Mouse (Mus musculus) ovary, postnatal 14 days (tissue): ENCODE data around the gene Cog1.
A peak's percentile ranks its signal among the peaks of the same experiment; 100 is the strongest.
"Not testable (repeated sequence)": the region's sequence is repeated elsewhere in the genome, so short reads cannot be mapped to it uniquely, and the experiment has no call there.

Experiments used
- DNase-seq: peaks from one replicate; pipeline ENCODE4 v3.0.0; 2022; ENCODE audit warnings: low spot score

The Cog1 gene

GRCm38 (mm10) chr11:113631862-113632261 is 17.1 kb upstream of the Cog1 start:
- DNase-seq: no peak

- no peak for DNase-seq
Measured at GRCm38 (mm10) chr11:113632303-113632702, 16.7 kb upstream of the Cog1 start.

GRCm38 (mm10) chr11:113633398-113633797 is 15.6 kb upstream of the Cog1 start:
- no peak for DNase-seq

- DNase-seq: no peak
Measured at GRCm38 (mm10) chr11:113634699-113635121, 14.3 kb upstream of the Cog1 start.

- DNase-seq: no peak
Measured at GRCm38 (mm10) chr11:113638680-113639079, 10.3 kb upstream of the Cog1 start.

GRCm38 (mm10) chr11:113645181-113645580 is 3.8 kb upstream of the Cog1 start:
- no peak for DNase-seq

GRCm38 (mm10) chr11:113648152-113648551 is 817 bp upstream of the Cog1 start:
- DNase-seq: peak; percentile 78

- DNase-seq: peak; percentile 56
Measured at GRCm38 (mm10) chr11:113649353-113650210, 613 bp downstream of the Cog1 start, which contains the start of gene Slc39a11. Gene Slc39a11 (minus strand): TSS chr11:113650079.

GRCm38 (mm10) chr11:113651206-113651906 is 2.4 kb downstream of the Cog1 start:
- DNase-seq: no peak

GRCm38 (mm10) chr11:113651907-113652273 is 2.9 kb downstream of the Cog1 start:
- no peak for DNase-seq

- DNase-seq: no peak
Measured at GRCm38 (mm10) chr11:113652516-113652915, 3.5 kb downstream of the Cog1 start.

GRCm38 (mm10) chr11:113654105-113654504 is 5.1 kb downstream of the Cog1 start:
- DNase-seq: no peak

- DNase-seq: no peak
Measured at GRCm38 (mm10) chr11:113654561-113655270, 5.7 kb downstream of the Cog1 start.

- no peak for DNase-seq
Measured at GRCm38 (mm10) chr11:113656511-113656932, 7.6 kb downstream of the Cog1 start.

- no peak for DNase-seq
Measured at GRCm38 (mm10) chr11:113657221-113657620, 8.3 kb downstream of the Cog1 start.

- no peak for DNase-seq
Measured at GRCm38 (mm10) chr11:113658319-113658718, 9.3 kb downstream of the Cog1 start.

GRCm38 (mm10) chr11:113658763-113659162 is 9.8 kb downstream of the Cog1 start:
- DNase-seq: no peak

GRCm38 (mm10) chr11:113660213-113660612 is 11.2 kb downstream of the Cog1 start:
- not testable (repeated sequence) for DNase-seq

- DNase-seq: no peak
Measured at GRCm38 (mm10) chr11:113660940-113661339, 12.0 kb downstream of the Cog1 start.

GRCm38 (mm10) chr11:113661835-113662351 is 12.9 kb downstream of the Cog1 start:
- DNase-seq: no peak

GRCm38 (mm10) chr11:113664279-113664678 is 15.3 kb downstream of the Cog1 start:
- DNase-seq: no peak

GRCm38 (mm10) chr11:113666205-113666604 is 17.2 kb downstream of the Cog1 start:
- DNase-seq: no peak
